Mouse (Mus musculus) kidney, adult 8-10 months (tissue): ENCODE measurements around the gene Tead1.

Experiments
- DNase-seq, 2 experiments: peaks; one replicate each; pipeline ENCODE4 v3.0.0; 2022

Tead1 gene

GRCm38 (mm10) chr7:112780910-112781309 is 101.8 kb downstream of the Tead1 start:
- DNase-seq: no peak

- no peak for DNase-seq
Observed at GRCm38 (mm10) chr7:112781987-112782386, 102.9 kb downstream of the Tead1 start.

DNA sequence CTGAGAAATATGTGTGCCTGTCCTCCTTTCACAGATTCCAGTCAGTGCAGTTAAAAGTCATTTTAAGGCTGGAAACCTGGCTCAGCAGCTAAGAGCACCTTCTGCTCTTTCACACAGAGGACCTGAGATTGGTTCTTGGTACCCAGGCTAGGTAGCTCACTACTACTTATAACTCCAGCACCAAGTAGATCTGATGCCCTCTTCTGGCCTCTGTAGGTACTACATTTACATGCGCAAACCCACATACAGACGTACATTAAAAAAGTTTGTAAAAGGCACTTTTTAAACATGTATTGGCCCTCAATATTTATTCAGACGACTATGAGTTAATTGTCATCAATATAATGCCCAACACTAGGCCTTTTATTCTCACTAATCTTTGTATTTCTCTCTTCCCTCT is 105.2 kb downstream of the Tead1 start:
- no peak for DNase-seq

DNA sequence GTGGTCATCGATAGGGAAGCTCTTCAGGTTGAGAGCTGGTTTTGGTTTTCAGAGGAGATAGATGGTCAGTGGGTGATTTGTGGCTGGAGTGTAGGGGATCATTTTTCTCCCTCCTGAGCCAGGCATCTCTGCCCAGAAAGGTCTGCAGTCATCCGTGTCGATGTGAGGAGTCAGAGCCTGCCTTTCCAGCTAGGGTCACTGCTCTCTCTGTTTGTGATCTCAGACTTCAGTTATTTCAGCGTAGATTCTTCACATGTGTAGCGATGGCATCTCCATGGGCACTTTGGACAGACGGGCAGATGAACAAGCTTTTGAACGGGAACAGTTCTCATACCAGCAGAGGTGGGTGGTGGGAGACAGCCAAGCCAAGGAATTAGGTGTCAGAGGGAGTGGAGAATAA is 106.2 kb downstream of the Tead1 start:
- DNase-seq: peak; percentile 48 to 52

DNA sequence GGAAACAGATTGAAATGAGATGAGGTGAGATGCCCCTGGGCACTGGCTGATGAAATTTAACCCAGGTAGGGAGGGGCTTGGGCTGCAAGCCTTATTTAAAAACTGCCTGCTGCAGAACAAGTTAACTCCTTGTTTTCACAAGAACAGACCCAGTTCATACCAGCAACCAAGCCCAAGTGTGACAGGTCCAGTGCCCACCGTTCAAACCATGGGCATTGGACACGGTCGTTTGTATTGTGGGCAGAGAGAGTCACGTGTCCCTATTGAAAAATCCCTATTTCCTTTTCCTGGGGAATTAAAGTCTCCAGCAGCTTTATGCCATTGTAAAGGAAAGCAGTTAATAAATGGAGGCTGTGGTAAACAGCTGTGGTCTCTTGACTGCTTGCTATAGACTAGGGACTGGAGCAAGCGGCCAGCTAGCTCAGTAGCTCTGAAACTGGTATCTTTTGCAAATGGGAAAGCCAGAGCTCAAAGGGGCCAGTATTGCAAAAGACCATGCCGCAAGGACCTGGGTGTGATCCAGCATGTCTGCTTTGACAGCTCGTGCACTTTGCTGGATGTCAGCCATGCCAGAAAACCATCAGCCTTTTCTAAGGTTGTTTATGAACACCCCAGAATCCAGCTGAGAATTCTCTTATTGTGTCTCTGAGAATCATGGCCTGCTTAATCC is 107.6 kb downstream of the Tead1 start:
- no peak for DNase-seq

DNA sequence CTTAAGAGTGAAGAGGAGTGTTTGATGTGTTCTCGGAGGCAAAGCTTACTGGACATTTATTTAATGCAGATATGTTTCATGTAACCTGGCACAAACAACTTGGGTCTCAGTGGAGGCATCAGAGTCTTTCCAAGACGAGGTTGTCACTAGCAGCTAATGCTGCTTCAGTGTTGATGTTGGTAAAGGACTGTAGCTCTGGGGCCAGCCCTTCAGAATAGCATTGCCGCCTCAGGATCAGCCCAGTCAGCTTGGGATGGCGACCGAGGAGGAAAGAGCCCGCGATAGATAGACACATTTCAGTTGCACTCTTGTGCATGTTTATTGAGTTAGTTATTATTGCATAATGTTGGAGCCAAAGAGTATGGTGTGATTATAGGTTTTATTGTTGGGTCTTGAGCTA is 108.2 kb downstream of the Tead1 start:
- DNase-seq: no peak

- peak; percentile 63 to 78 for DNase-seq
Observed at GRCm38 (mm10) chr7:112788321-112788751, 109.2 kb downstream of the Tead1 start.

DNA sequence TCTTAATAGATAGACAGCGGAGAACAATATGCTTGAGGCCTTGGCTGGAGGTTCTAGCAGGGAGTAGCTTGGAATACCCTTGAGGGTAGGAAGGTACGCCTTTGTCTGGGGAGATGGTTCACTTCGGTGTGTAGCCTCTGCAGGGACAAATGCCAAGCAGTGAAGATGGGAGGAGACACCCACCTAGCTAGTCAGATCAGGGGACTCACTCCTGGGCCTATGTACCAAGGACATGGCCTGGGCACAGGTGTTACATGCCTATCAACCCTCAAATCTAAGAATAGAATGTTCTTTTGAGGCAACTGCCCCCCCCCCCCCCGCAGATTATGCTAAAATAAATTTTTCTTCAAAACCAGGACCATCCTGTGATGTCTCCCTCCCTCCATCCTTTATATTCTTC is 110.6 kb downstream of the Tead1 start:
- DNase-seq: no peak

DNA sequence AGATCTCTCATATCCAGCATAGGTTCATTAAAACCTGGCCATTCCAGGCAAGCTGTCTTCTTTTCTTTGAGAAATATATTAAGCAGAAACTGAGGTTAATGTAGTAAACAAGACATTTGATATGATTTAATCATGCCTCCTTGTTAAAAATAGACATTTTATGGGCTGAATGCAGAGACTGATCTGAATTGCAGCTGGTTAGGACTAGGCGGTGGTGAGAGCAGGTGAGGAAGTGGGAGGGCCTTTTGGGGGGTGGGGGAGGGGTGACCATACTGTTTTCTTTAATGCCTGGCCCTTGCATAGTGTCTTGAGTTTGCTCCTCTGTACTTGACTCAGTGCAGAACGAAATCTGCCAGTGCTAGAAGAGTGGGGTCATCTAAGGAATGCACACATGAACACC is 111.2 kb downstream of the Tead1 start:
- no peak for DNase-seq

- no peak for DNase-seq
Observed at GRCm38 (mm10) chr7:112792679-112793078, 113.6 kb downstream of the Tead1 start.

DNA sequence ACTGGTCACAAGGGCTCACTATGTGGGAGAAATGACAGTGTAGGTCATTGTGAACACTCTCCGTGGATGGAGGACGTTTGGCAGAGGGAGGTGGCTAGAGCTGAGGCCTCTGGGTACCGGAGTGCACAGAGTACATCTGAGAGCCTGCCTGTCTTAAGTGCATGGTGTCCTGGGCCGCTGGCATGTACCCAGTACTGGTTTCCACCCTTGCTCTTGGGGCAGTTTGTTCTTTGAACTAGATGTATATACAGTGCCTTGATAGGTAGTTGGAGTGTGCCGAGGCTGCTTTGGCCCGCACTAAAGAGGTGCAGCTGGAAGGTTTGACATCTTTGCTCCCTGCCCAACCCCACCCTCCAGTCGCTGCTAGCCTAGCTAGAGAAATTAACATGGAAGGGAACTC is 114.8 kb downstream of the Tead1 start:
- no peak for DNase-seq

- DNase-seq: no peak
Observed at GRCm38 (mm10) chr7:112794481-112794880, 115.4 kb downstream of the Tead1 start.

GRCm38 (mm10) chr7:112797526-112798321 is 118.6 kb downstream of the Tead1 start:
- no peak for DNase-seq

DNA sequence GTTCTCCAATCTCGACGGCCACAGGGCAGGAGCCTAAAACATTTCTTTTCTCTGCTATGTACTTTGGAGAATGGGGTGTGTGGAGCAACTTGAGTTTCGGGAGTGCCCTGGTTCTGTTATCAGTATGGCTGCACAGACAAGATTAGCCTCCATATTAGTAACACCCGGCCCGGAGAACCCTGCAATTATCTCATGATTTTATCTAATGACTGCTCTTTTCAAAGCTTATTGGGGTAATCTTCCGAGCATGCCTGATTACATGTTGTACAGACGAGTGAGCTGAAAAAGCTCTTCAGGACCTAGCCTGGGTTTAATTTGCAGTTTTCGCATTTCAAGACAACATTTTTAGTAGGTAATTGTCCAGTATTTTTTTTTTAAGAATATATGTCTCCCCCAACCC is 122.6 kb downstream of the Tead1 start:
- no peak for DNase-seq

- no peak for DNase-seq
Observed at GRCm38 (mm10) chr7:112806718-112807400, 127.7 kb downstream of the Tead1 start.

GRCm38 (mm10) chr7:112807401-112807751 is 128.3 kb downstream of the Tead1 start:
- DNase-seq: peak; percentile 36 to 65

DNA sequence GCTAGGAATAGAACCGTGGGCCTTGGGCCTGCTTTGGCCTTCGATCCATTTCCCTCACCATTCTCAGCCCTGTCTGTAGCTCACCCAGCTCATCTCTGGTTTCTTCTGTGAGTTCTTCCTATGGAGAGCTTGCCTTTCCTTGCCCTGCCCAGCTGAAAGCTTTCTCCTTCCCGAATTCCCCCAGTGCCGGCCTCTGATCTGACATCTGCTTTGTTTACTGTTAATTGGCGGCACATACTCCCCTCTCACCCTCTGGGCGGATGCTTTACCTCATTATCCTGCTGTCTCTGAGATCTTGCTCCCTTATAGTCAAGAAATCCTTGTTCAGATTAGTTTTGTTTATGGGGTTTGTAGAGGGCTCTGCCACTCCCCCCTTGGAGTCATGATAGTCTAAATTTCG is 131.6 kb downstream of the Tead1 start:
- no peak for DNase-seq

- no peak for DNase-seq
Observed at GRCm38 (mm10) chr7:112812037-112812775, 133.1 kb downstream of the Tead1 start.

GRCm38 (mm10) chr7:112813163-112813562 is 134.0 kb downstream of the Tead1 start:
- no peak for DNase-seq

GRCm38 (mm10) chr7:112813731-112814306 is 134.7 kb downstream of the Tead1 start:
- no peak for DNase-seq

DNA sequence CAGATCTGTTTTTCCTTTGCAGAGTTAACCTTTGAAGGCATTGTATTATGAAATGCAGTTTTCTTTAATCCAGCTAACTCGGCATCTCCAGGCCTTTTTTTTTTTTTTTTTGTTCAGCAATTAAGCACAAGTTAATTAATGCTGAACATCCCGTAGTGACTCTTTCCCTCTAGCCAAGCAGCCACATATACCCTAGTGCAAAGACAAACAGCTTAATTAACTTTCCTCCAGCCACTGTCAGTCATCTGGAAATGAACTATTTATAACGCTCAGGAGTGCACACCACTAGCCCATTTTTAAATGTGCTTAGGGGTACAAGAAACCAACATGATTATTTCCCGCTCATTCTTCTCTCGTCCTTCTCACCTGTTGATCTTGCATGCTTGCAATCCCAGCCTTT is 136.9 kb downstream of the Tead1 start:
- no peak for DNase-seq

- DNase-seq: no peak
Observed at GRCm38 (mm10) chr7:112819833-112820232, 140.7 kb downstream of the Tead1 start.

DNA sequence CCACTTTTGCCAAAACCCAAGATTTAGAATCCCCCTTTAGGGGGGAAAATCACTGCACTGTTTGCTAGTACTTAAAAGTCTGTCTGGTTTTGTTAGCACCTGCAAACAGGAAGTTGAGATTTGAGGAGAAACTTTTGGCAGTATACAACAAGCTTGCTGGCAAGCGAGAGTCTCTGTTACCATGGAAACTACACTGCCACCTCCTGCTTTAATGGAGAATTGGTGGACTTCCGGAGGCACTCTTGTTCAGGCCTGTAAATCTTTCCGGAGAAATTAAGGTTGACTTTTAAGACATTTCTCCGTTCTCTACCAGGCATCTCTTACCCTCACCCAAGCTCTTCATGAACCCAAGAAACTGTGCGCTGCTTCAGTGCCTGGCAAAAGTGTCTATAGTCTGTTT is 143.8 kb downstream of the Tead1 start:
- peak in 1 of 2 experiments; percentile 40 for DNase-seq
